Mouse (Mus musculus) spleen, adult 2 months (tissue): ENCODE measurements around the gene Gltpd2.

Experiments
- CTCF ChIP-seq: fragments of 200-500 bp; IDR thresholded peaks from 2 replicates; pipeline ENCODE4 v1.5.1; 2011; ENCODE audit warnings: mild to moderate bottlenecking, inconsistent platforms; ENCODE audit not compliant: insufficient read depth, insufficient read length, insufficient replicate concordance; ENCODE audit errors: extremely low read depth
- POLR2A ChIP-seq: fragments of 200-500 bp; IDR thresholded peaks from 2 replicates; pipeline ENCODE4 v1.6.1; 2011; ENCODE audit warnings: low read depth, low read length, inconsistent platforms

- no peak for TF ChIP-seq CTCF
- no peak for TF ChIP-seq POLR2A
Observed at GRCm38 (mm10) chr11:70526211-70526610, 7.2 kb downstream of the Gltpd2 start.
